Mouse (Mus musculus): ENCODE results near the gene 0610010K14Rik. TPM values are rescaled to one million over a fixed set of nuclear protein-coding genes. Genes with fewer than 3 reads are reported as not detected.
A peak's percentile ranks its signal among the peaks of the same experiment; 100 is the strongest.

Gene 0610010K14Rik
- total and polyA plus RNA-seq, 3 experiments = 20.2 to 100 (median 64.9) TPM

- TF ChIP-seq GATA1 (IDR thresholded peaks at IDR 0.05; ENCODE audit: borderline replicate concordance, low read length) (no peak), GATA2 (IDR thresholded peaks at IDR 0.05; ENCODE audit: borderline replicate concordance, low read depth, low read length) (no peak), POLR2AphosphoS5 (IDR thresholded peaks at IDR 0.05; ENCODE audit: insufficient replicate concordance, low read depth, low read length) (no peak), CTCF (IDR thresholded peaks at IDR 0.05; ENCODE audit: low read depth, low read length) (no peak), TAL1 (conservative IDR thresholded peaks at IDR 0.05; ENCODE audit: low read depth, low read length) (no peak)
- DNase-seq (ENCODE audit: low spot score) (no peak), ATAC-seq (ENCODE audit: extremely low read depth, insufficient number of reproducible peaks, low FRiP score, poor library complexity, severe bottlenecking) (no peak)
- peaks cover 27% of the 10 kb centered on the region for H3K27me3 ChIP-seq (ENCODE audit: insufficient read depth, low read length)
- H3K9me3 ChIP-seq (replicated peaks) = no peaks in the 10 kb centered on the region
- no peak overlapping the region for H3K4me3 ChIP-seq (ENCODE audit: low read depth, low read length)
- H3K36me3 ChIP-seq (replicated peaks) = peaks cover 13% of the 10 kb centered on the region
- H3K4me1 ChIP-seq (ENCODE audit: insufficient read depth, low read depth, low read length) = peaks cover 51% of the 10 kb centered on the region
Observed at GRCm38 (mm10) chr11:70226602-70226890, 11.2 kb downstream of the 0610010K14Rik start.

GRCm38 (mm10) chr11:70225798-70226601, 11.7 kb downstream of the 0610010K14Rik start:
- DNase-seq (ENCODE audit: low spot score) = no peak
- H3K4me3 ChIP-seq (ENCODE audit: low read depth, low read length) = no peak overlapping the region
- TF ChIP-seq TAL1 (conservative IDR thresholded peaks at IDR 0.05; ENCODE audit: low read depth, low read length) (no peak), GATA2 (IDR thresholded peaks at IDR 0.05; ENCODE audit: borderline replicate concordance, low read depth, low read length) (no peak), CTCF (IDR thresholded peaks at IDR 0.05; ENCODE audit: low read depth, low read length) (no peak), GATA1 (IDR thresholded peaks at IDR 0.05; ENCODE audit: borderline replicate concordance, low read length) (no peak), POLR2AphosphoS5 (IDR thresholded peaks at IDR 0.05; ENCODE audit: insufficient replicate concordance, low read depth, low read length) (no peak)
- peaks cover 55% of the 10 kb centered on the region for H3K4me1 ChIP-seq (ENCODE audit: insufficient read depth, low read depth, low read length)
- peaks cover 27% of the 10 kb centered on the region for H3K27me3 ChIP-seq (ENCODE audit: insufficient read depth, low read length)
- H3K9me3 ChIP-seq (replicated peaks) = no peaks in the 10 kb centered on the region
- H3K36me3 ChIP-seq (replicated peaks) = peaks cover 13% of the 10 kb centered on the region
- no peak for ATAC-seq (ENCODE audit: extremely low read depth, insufficient number of reproducible peaks, low FRiP score, poor library complexity, severe bottlenecking)

DNA sequence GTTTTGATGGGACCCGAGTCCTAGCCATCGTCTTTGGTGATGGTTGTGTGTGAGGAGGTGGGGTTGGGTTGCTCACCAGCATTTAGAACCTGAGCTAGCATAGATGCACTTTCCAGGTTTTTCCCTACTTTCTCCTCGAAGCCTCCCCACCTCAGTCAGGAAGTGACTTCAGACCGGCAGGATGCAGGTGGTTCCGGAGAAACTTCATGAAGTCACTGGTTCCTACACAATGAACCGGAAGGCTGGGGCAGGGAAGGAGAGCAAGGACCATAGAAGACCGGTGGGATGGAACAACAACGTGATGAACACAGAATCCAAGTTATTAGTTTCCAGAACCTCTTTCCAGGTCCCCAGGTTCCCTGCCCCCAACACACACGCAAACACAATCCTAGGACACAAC, 14.0 kb downstream of the 0610010K14Rik start:
- Histone ChIP-seq H3K4me1 (ENCODE audit: insufficient read depth, low read depth, low read length) (peaks cover 53% of the 10 kb centered on the region), H3K4me3 (ENCODE audit: low read depth, low read length) (no peak overlapping the region)
- ATAC-seq (ENCODE audit: extremely low read depth, insufficient number of reproducible peaks, low FRiP score, poor library complexity, severe bottlenecking) = no peak

DNA sequence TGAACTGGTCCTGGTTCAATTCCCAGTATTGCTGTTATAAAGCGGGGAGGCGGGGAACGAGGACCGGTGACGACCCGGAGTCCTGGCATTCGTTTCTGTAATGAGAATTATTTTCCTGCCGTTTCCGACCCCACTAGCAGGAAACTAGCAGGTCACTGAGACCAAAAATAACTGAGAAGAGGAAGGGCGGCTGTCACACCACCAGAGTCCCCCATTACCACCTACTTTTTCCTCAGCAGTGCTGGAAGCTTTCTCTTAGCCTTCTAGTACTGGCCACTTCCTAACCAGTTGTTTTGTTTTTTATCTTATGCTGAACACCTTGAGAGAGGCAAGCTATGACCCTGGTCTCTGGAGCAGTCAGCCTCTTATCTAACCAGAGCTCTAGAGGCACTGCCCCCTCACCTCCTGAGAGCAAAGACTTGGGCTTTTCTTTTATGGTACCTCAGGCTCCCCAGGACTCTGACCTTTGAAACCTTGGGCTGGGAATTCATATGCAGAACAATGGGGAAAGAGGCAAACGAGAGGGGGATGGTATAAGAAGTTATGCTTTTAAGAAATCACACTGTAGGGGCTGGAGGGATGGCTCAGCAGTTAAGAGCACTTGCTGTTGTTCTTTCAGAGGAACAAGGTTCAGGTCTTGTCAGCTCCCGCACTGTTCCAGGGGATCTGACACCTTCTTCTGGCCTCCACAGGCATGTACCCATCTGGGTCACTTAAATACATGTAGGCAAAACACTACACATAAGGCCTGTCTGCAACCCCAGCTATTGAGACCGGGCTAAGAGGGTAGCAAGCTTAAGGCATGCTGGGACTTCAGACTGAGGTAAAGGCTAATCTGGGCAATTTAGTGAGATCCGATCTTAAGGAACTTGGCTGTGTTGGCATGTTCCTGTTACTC, 15.9 kb downstream of the 0610010K14Rik start:
- H3K9me3 ChIP-seq (replicated peaks) = no peaks in the 10 kb centered on the region
- peak overlapping the region; percentile 73 for H3K4me3 ChIP-seq (ENCODE audit: low read depth, low read length)
- peaks cover 37% of the 10 kb centered on the region for H3K36me3 ChIP-seq (replicated peaks)
- peaks cover 60% of the 10 kb centered on the region for H3K4me1 ChIP-seq (ENCODE audit: insufficient read depth, low read depth, low read length)
- H3K27me3 ChIP-seq (ENCODE audit: insufficient read depth, low read length) = 0 out of 2 replicates have a peak, but pooled peaks cover 3% of the 10 kb centered on the region
- peak; percentile 64 for DNase-seq (ENCODE audit: low spot score)
- peak; percentile 50 for ATAC-seq (ENCODE audit: extremely low read depth, insufficient number of reproducible peaks, low FRiP score, poor library complexity, severe bottlenecking)
- no peak for TF ChIP-seq POLR2AphosphoS5 (IDR thresholded peaks at IDR 0.05; ENCODE audit: insufficient replicate concordance, low read depth, low read length)
- peak; percentile 84 for TF ChIP-seq TAL1 (conservative IDR thresholded peaks at IDR 0.05; ENCODE audit: low read depth, low read length)
- no peak for TF ChIP-seq CTCF (IDR thresholded peaks at IDR 0.05; ENCODE audit: low read depth, low read length)

More for the DNA sequence above, 14.0 kb downstream of the 0610010K14Rik start:
- TF ChIP-seq TAL1 (conservative IDR thresholded peaks at IDR 0.05; ENCODE audit: low read depth, low read length) (no peak), CTCF (IDR thresholded peaks at IDR 0.05; ENCODE audit: low read depth, low read length) (no peak), POLR2AphosphoS5 (IDR thresholded peaks at IDR 0.05; ENCODE audit: insufficient replicate concordance, low read depth, low read length) (no peak), GATA1 (IDR thresholded peaks at IDR 0.05; ENCODE audit: borderline replicate concordance, low read length) (no peak), GATA2 (IDR thresholded peaks at IDR 0.05; ENCODE audit: borderline replicate concordance, low read depth, low read length) (no peak)
- no peak for DNase-seq (ENCODE audit: low spot score)
- Histone ChIP-seq H3K9me3 (replicated peaks) (no peaks in the 10 kb centered on the region), H3K27me3 (ENCODE audit: insufficient read depth, low read length) (peaks cover 10% of the 10 kb centered on the region), H3K36me3 (replicated peaks) (peaks cover 18% of the 10 kb centered on the region)

GRCm38 (mm10) chr11:70220731-70221602, 16.7 kb downstream of the 0610010K14Rik start, which contains the start of gene Slc16a13:
TSS of gene Slc16a13 (minus strand) at chr11:70221064.
- peak; percentile 97 for DNase-seq (ENCODE audit: low spot score)
- Histone ChIP-seq H3K27me3 (ENCODE audit: insufficient read depth, low read length) (no peaks in the 10 kb centered on the region), H3K4me3 (ENCODE audit: low read depth, low read length) (peak within 1 kb of the TSS; percentile 73), H3K4me1 (ENCODE audit: insufficient read depth, low read depth, low read length) (peaks cover 60% of the 10 kb centered on the region), H3K9me3 (replicated peaks) (no peaks in the 10 kb centered on the region), H3K36me3 (replicated peaks) (peaks cover 44% of the 10 kb centered on the region)
- TF ChIP-seq GATA2 (IDR thresholded peaks at IDR 0.05; ENCODE audit: borderline replicate concordance, low read depth, low read length) (no peak), TAL1 (conservative IDR thresholded peaks at IDR 0.05; ENCODE audit: low read depth, low read length) (no peak), CTCF (IDR thresholded peaks at IDR 0.05; ENCODE audit: low read depth, low read length) (no peak), GATA1 (IDR thresholded peaks at IDR 0.05; ENCODE audit: borderline replicate concordance, low read length) (no peak), POLR2AphosphoS5 (IDR thresholded peaks at IDR 0.05; ENCODE audit: insufficient replicate concordance, low read depth, low read length) (no peak; the same call in 1 of the 2 replicates)
- ATAC-seq (ENCODE audit: extremely low read depth, insufficient number of reproducible peaks, low FRiP score, poor library complexity, severe bottlenecking) = peak; percentile 83
